Mouse (Mus musculus) erythroblast, embryonic 14.5 days (primary cell): Measurements from ENCODE around the gene Kctd21. TPM values are rescaled to one million over a fixed set of nuclear protein-coding genes. Genes with fewer than 3 reads are reported as not detected.

Experiments
- H3K27me3 ChIP-seq: 2 replicates; pipeline ENCODE4 v1.6.1; 2012; ENCODE audit warnings: inconsistent platforms; ENCODE audit not compliant: control insufficient read depth
- H3K36me3 ChIP-seq: 2 replicates; pipeline ENCODE4 v1.6.1; 2012; ENCODE audit warnings: mild to moderate bottlenecking, inconsistent platforms; ENCODE audit not compliant: control insufficient read depth
- H3K4me1 ChIP-seq: 2 replicates; pipeline ENCODE4 v1.6.1; 2012; ENCODE audit warnings: inconsistent platforms; ENCODE audit not compliant: control insufficient read depth
- H3K4me3 ChIP-seq: replicated peaks from 2 replicates; pipeline ENCODE3; 2012; ENCODE audit warnings: moderate library complexity, mild to moderate bottlenecking, inconsistent platforms
- H3K9me3 ChIP-seq: 2 replicates; pipeline ENCODE4 v1.6.1; 2012; ENCODE audit warnings: low read length, inconsistent platforms, mixed read lengths; ENCODE audit not compliant: control insufficient read depth
- GATA1 ChIP-seq: IDR thresholded peaks from 2 replicates; pipeline ENCODE4 v1.6.1; 2012; ENCODE audit warnings: low read length, inconsistent platforms, mixed read lengths
- TAL1 ChIP-seq: IDR thresholded peaks from 3 replicates; pipeline ENCODE4 v1.6.1; 2012; ENCODE audit warnings: low read length, inconsistent platforms, mixed read lengths
- polyA plus RNA-seq: library from polyadenylated mRNA; stranded (reverse); fragments of >175 nt; gene quantifications from 2 replicates; pipeline ENCODE4 v1.2.3, GENCODE M21; 2012

The Kctd21 gene
- polyA plus RNA-seq, 1 experiment = not detected

GRCm38 (mm10) chr7:97350891-97351290, 18.8 kb downstream of the Kctd21 start:
- Histone ChIP-seq H3K4me3 (no peak overlapping the region), H3K36me3 (no peaks in the 10 kb centered on the region), H3K27me3 (no peaks in the 10 kb centered on the region; the same call in 1 of the 2 replicates), H3K4me1 (no peaks in the 10 kb centered on the region), H3K9me3 (no peaks in the 10 kb centered on the region)
- TF ChIP-seq GATA1 (no peak), TAL1 (no peak)

- H3K4me1 ChIP-seq = no peaks in the 10 kb centered on the region
- H3K27me3 ChIP-seq = no peaks in the 10 kb centered on the region; the same call in 1 of the 2 replicates
- no peak for TF ChIP-seq TAL1
- no peak for TF ChIP-seq GATA1
- no peak overlapping the region for H3K4me3 ChIP-seq
- no peaks in the 10 kb centered on the region for H3K36me3 ChIP-seq
- no peaks in the 10 kb centered on the region for H3K9me3 ChIP-seq
These were observed 19.8 kb downstream of the Kctd21 start for GRCm38 (mm10) chr7:97351792-97352513.

- H3K27me3 ChIP-seq = no peaks in the 10 kb centered on the region; the same call in 1 of the 2 replicates
- H3K4me1 ChIP-seq = no peaks in the 10 kb centered on the region
- no peak for TF ChIP-seq TAL1
- TF ChIP-seq GATA1 = no peak
- no peaks in the 10 kb centered on the region for H3K36me3 ChIP-seq
- H3K4me3 ChIP-seq = no peak overlapping the region
- H3K9me3 ChIP-seq = no peaks in the 10 kb centered on the region
These were observed 21.2 kb downstream of the Kctd21 start for GRCm38 (mm10) chr7:97353356-97353755.

GRCm38 (mm10) chr7:97355068-97355841, 23.1 kb downstream of the Kctd21 start:
- Histone ChIP-seq H3K4me3 (no peak overlapping the region), H3K27me3 (peaks cover 3% of the 10 kb centered on the region), H3K9me3 (no peaks in the 10 kb centered on the region), H3K36me3 (no peaks in the 10 kb centered on the region), H3K4me1 (no peaks in the 10 kb centered on the region)
- TF ChIP-seq GATA1 (no peak), TAL1 (no peak)

GRCm38 (mm10) chr7:97356253-97356652, 24.1 kb downstream of the Kctd21 start:
- H3K4me3 ChIP-seq = no peak overlapping the region
- no peaks in the 10 kb centered on the region for H3K9me3 ChIP-seq
- TF ChIP-seq TAL1 = no peak
- no peak for TF ChIP-seq GATA1
- no peaks in the 10 kb centered on the region for H3K4me1 ChIP-seq
- peaks cover 9% of the 10 kb centered on the region for H3K27me3 ChIP-seq
- H3K36me3 ChIP-seq = no peaks in the 10 kb centered on the region

- H3K36me3 ChIP-seq = no peaks in the 10 kb centered on the region
- no peak overlapping the region for H3K4me3 ChIP-seq
- H3K27me3 ChIP-seq = peaks cover 13% of the 10 kb centered on the region
- 0 out of 2 replicates have a peak, but pooled peaks cover 2% of the 10 kb centered on the region for H3K9me3 ChIP-seq
- TF ChIP-seq GATA1 = no peak
- TF ChIP-seq TAL1 = no peak
- no peaks in the 10 kb centered on the region for H3K4me1 ChIP-seq
These were observed 24.7 kb downstream of the Kctd21 start for GRCm38 (mm10) chr7:97356875-97357276.

GRCm38 (mm10) chr7:97357840-97358239, 25.7 kb downstream of the Kctd21 start:
- TF ChIP-seq TAL1 = no peak
- Histone ChIP-seq H3K27me3 (peaks cover 22% of the 10 kb centered on the region), H3K36me3 (no peaks in the 10 kb centered on the region), H3K4me1 (peaks cover 2% of the 10 kb centered on the region; the same call in 1 of the 2 replicates), H3K4me3 (no peak overlapping the region), H3K9me3 (0 out of 2 replicates have a peak, but pooled peaks cover 2% of the 10 kb centered on the region)

- peaks cover 27% of the 10 kb centered on the region for H3K27me3 ChIP-seq
- no peak overlapping the region for H3K4me3 ChIP-seq
- TF ChIP-seq GATA1 (no peak), TAL1 (no peak)
- H3K4me1 ChIP-seq = peaks cover 2% of the 10 kb centered on the region; the same call in 1 of the 2 replicates
- H3K36me3 ChIP-seq = no peaks in the 10 kb centered on the region
- 0 out of 2 replicates have a peak, but pooled peaks cover 2% of the 10 kb centered on the region for H3K9me3 ChIP-seq
These were observed 26.2 kb downstream of the Kctd21 start for GRCm38 (mm10) chr7:97358347-97358746.

GRCm38 (mm10) chr7:97360166-97360565, 28.0 kb downstream of the Kctd21 start:
- H3K36me3 ChIP-seq = no peaks in the 10 kb centered on the region
- H3K9me3 ChIP-seq = 0 out of 2 replicates have a peak, but pooled peaks cover 2% of the 10 kb centered on the region
- TF ChIP-seq GATA1 (no peak), TAL1 (no peak)
- H3K4me1 ChIP-seq = peaks cover 2% of the 10 kb centered on the region; the same call in 1 of the 2 replicates
- H3K4me3 ChIP-seq = no peak overlapping the region
- H3K27me3 ChIP-seq = peaks cover 43% of the 10 kb centered on the region
